Mouse (Mus musculus) intestine, embryonic 14.5 days (tissue): ENCODE data around the gene Mical2. TPM values are rescaled to one million over a fixed set of nuclear protein-coding genes. Genes with fewer than 3 reads are reported as not detected.

Experiments used
- ATAC-seq: fragments of 200-750 bp; cut with Nextera tagmentation; replicated peaks from 2 replicates; pipeline ENCODE4 v1.8.0; 2017; ENCODE audit warnings: low read depth, moderate number of reproducible peaks, moderate TSS enrichment, moderate library complexity; ENCODE audit not compliant: low FRiP score, low TSS enrichment
- DNase-seq: peaks from one replicate; pipeline ENCODE4 v3.0.0-alpha.2; 2018; ENCODE audit warnings: low spot score
- H3K27ac ChIP-seq: fragments of 300-500 bp; sonication (generic); 2 replicates; pipeline ENCODE4 v1.5.1; 2014; ENCODE audit warnings: low read depth, mild to moderate bottlenecking, control low read depth
- H3K27me3 ChIP-seq: fragments of 300-500 bp; sonication (generic); replicated peaks from 2 replicates; pipeline ENCODE4 v1.6.1; 2014; ENCODE audit warnings: low read length, control low read depth; ENCODE audit not compliant: control insufficient read depth, insufficient read depth
- H3K36me3 ChIP-seq: fragments of 300-500 bp; sonication (generic); 2 replicates; pipeline ENCODE4 v1.6.1; 2014; ENCODE audit warnings: low read length, control low read depth; ENCODE audit not compliant: control insufficient read depth, insufficient read depth
- H3K4me1 ChIP-seq: fragments of 300-500 bp; sonication (generic); replicated peaks from 2 replicates; pipeline ENCODE4 v1.6.1; 2014; ENCODE audit warnings: low read length, control low read depth, mixed read lengths; ENCODE audit not compliant: control insufficient read depth, insufficient read depth
- H3K4me2 ChIP-seq: fragments of 300-500 bp; sonication (generic); 2 replicates; pipeline ENCODE4 v1.6.1; 2014; ENCODE audit warnings: low read length
- H3K4me3 ChIP-seq: fragments of 300-500 bp; sonication (generic); 2 replicates; pipeline ENCODE4 v1.5.1; 2014; ENCODE audit warnings: low read depth, low read length, control low read depth, mixed read lengths
- H3K9ac ChIP-seq: fragments of 300-500 bp; sonication (generic); 2 replicates; pipeline ENCODE4 v1.6.1; 2014; ENCODE audit warnings: mild to moderate bottlenecking, low read length
- H3K9me3 ChIP-seq: fragments of 300-500 bp; sonication (generic); 2 replicates; pipeline ENCODE4 v1.6.1; 2016; ENCODE audit warnings: low read length, control low read depth; ENCODE audit not compliant: control insufficient read depth
- WGBS: fragments of 180-500 bp; shearing (Covaris S2); extraction: QIAGEN DNeasy Blood & Tissue Kit; methylation state at CpG from one replicate; pipeline ENCODE4 v1.1.7; 2014; 5-methylcytosine and 5-hydroxymethylcytosine counted together
- polyA plus RNA-seq: library from polyadenylated mRNA; unstranded; fragments of >200 nt; fragmentation: Nextera tagmentation; extraction: Ambion mirVana; gene quantifications from 2 replicates; pipeline ENCODE4 v1.2.1, GENCODE M21; 2014

The Mical2 gene
- polyA plus RNA-seq, 1 experiment from 2014 or later: 18.2 TPM

DNA sequence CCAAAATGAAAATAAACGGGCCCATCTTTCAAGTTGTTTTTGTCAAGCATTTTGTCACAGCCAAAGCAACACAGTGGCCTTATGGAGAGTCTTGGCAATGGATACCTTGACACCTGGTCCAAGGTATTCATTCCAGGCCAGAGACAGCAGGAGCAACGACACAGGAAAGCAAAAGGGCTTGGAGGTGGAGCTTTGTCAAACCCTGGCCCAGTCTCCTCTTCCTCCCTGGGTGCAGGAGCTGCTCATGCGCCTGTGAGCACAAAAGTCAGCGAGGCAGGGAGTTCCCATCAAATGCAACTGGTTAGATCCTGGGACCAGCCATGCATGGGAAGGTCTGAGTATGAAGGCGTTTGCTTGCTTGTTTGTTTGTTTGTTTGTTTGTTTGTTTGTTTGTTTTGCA is 21.7 kb upstream of the Mical2 start:
- 69% methylated on average over 5 of the region's 5 CpGs for WGBS
- no peak for ATAC-seq
- Histone ChIP-seq H3K27ac (peak overlapping the region; percentile 69; the same call in 1 of the 2 replicates), H3K36me3 (no peaks in the 10 kb centered on the region), H3K9ac (no peak overlapping the region), H3K4me2 (no peak overlapping the region), H3K9me3 (no peaks in the 10 kb centered on the region), H3K4me3 (no peak overlapping the region), H3K27me3 (no peaks in the 10 kb centered on the region), H3K4me1 (peaks cover 25% of the 10 kb centered on the region)
- no peak for DNase-seq

DNA sequence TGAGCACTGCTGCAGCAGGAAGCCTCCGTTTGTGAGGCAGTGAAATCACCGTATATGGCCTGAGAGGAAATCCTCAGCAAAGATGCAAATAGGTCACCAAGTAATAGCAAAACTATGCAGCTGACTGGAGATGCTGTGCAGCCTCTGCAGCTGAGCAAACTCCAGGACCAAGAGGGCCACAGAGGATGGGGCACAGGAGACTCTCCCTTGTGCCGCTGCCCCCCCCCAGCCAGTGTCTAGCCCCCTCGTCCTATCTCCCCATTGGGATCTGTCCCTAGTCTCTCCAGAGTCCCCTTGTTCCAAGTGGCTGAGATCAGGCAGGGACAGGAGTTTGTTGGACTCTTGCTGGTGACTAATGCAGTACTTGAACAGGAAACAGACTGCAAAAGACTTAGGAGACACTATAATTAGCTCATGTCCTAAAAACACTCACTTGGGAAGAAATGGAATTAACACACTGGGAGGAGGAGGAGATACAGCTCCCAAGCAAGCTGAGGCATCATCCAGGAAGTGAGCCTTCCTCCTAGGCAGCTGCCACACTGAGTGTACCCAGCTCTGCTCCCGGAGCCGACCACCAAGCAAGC is 21.2 kb upstream of the Mical2 start:
- no peaks in the 10 kb centered on the region for H3K27me3 ChIP-seq
- H3K9me3 ChIP-seq: no peaks in the 10 kb centered on the region
- H3K9ac ChIP-seq: no peak overlapping the region
- H3K36me3 ChIP-seq: no peaks in the 10 kb centered on the region
- H3K27ac ChIP-seq: peak overlapping the region; percentile 69
- no peak overlapping the region for H3K4me2 ChIP-seq
- no peak for DNase-seq
- ATAC-seq: no peak
- H3K4me1 ChIP-seq: peaks cover 25% of the 10 kb centered on the region
- WGBS: 35% methylated on average over 6 of the region's 6 CpGs
- H3K4me3 ChIP-seq: no peak overlapping the region

DNA sequence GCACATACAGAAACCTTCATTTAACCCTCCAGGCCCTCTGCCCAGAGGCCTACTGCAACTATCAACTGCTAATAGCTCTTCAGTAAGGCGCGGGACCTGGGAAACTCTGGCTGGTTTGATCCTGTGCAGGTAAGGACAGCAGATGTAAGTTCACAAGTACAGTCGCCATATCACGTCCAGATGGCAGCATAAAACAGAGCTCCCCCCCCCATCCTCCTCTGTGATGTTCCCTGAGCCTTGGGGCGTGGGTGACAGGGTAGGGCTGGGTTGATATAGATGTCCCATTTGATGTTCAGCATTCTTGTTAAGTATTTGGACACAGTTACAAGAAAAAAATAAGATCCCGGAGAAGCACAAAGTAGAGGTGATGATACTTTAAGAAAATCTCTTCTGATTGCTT is 20.1 kb upstream of the Mical2 start:
- ATAC-seq: no peak

DNA sequence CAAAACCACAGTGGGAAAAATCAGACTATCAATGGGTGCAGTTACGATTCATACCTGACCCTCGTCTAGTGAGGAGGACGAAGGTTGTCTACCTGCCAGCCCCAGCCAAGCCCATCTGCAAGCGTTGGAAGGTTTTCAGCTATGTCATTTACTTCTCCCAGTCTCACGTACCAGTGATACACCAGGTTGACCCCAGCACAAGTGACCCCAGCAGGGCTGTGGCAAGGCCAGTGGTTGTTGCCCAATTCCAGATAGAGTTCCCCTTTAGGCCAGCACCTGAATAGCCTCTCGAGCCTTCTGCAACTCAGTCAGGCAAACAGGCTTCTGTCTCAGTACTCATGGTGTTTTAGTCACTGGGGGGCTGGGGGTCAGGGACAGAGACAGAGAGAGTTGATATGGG is 17.9 kb upstream of the Mical2 start:
- DNase-seq (no peak), ATAC-seq (no peak)
- 91% methylated on average over 6 of the region's 6 CpGs for WGBS
- H3K9me3 ChIP-seq: no peaks in the 10 kb centered on the region
- no peaks in the 10 kb centered on the region for H3K27me3 ChIP-seq
- H3K27ac ChIP-seq: 0 out of 2 replicates have a peak overlapping the region, but pooled peaks have one; percentile 69
- H3K36me3 ChIP-seq: no peaks in the 10 kb centered on the region
- no peak overlapping the region for H3K4me2 ChIP-seq
- H3K4me1 ChIP-seq: peaks cover 28% of the 10 kb centered on the region
- no peak overlapping the region for H3K4me3 ChIP-seq
- no peak overlapping the region for H3K9ac ChIP-seq

More for the DNA sequence above, 20.1 kb upstream of the Mical2 start:
- no peaks in the 10 kb centered on the region for H3K27me3 ChIP-seq
- H3K4me1 ChIP-seq: peaks cover 25% of the 10 kb centered on the region
- no peak overlapping the region for H3K9ac ChIP-seq
- H3K4me3 ChIP-seq: no peak overlapping the region
- no peak overlapping the region for H3K4me2 ChIP-seq
- 89% methylated on average over 6 of the region's 6 CpGs for WGBS
- H3K36me3 ChIP-seq: no peaks in the 10 kb centered on the region
- H3K9me3 ChIP-seq: no peaks in the 10 kb centered on the region
- H3K27ac ChIP-seq: peak overlapping the region; percentile 69; the same call in 1 of the 2 replicates
- DNase-seq: no peak

DNA sequence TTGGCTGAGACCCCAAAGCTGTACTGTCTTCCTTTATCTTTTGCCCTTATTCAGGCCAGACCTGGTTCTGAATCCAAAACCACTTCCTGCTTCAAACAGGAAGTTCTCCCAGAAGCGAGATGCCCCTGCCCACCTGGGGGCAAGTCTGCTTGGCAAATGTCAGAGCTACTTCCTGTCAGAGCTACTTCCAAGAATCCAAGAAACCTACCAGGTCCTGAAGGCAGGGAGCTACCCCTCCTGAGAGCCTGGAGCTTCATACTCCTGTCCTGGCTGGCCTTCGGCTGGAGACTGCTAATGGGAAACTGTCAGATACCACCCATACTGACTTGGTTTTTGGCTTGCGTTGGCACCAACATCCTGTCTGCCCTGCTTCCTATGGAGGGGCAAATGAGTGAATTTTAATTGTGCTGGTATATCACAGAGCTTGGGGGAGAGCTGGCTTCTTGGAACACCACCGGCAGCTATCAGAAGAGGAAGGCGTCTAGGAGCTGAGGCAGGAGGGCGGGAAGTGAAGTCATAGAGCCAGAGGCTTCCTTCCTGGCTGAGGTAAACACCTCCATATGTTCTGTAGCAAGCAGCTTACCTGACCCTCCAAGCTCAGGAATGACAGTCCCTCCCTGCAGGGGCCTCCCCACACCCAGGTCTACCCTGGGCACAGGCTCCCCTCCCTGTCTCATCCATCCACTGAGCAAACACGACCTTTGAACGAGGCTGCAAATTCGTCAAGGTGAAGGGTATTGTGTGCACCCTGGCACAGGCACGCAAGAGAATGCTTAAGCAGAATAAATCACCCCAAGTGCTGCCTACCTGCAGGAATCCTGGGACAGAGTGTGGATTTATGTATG is 17.1 kb upstream of the Mical2 start:
- Histone ChIP-seq H3K9ac (no peak overlapping the region), H3K27me3 (no peaks in the 10 kb centered on the region), H3K4me2 (no peak overlapping the region), H3K4me3 (no peak overlapping the region), H3K27ac (peak overlapping the region; percentile 69), H3K4me1 (peaks cover 34% of the 10 kb centered on the region), H3K9me3 (no peaks in the 10 kb centered on the region), H3K36me3 (no peaks in the 10 kb centered on the region)
- DNase-seq (peak; percentile 63), ATAC-seq (peak; percentile 72)
- 41% methylated on average over 10 of the region's 10 CpGs for WGBS

DNA sequence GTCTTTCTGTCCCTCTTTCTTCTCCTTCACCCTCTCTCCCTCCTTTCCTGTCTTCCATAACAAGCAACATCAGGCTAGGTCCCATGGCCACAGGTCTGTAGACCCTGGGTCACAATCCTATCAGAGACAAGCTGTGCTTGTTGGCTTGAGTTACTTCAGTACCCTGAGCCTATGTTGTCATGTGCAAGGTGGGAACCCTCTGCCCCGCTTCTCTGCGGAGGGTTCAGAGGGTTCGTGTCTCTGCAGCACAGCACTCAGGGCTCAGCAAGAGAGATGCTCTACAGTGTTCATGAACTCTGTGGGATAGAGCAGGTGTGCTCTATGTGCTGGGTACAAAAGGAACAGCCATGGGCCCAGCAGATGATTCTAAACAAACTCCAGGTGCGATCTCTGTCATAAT is 16.0 kb upstream of the Mical2 start:
- H3K27me3 ChIP-seq: no peaks in the 10 kb centered on the region
- no peak overlapping the region for H3K9ac ChIP-seq
- DNase-seq (no peak), ATAC-seq (no peak)
- H3K27ac ChIP-seq: no peak overlapping the region
- H3K4me3 ChIP-seq: no peak overlapping the region
- H3K4me1 ChIP-seq: peaks cover 23% of the 10 kb centered on the region
- H3K4me2 ChIP-seq: no peak overlapping the region
- WGBS: 81% methylated on average over 4 of the region's 4 CpGs
- H3K36me3 ChIP-seq: no peaks in the 10 kb centered on the region
- no peaks in the 10 kb centered on the region for H3K9me3 ChIP-seq

DNA sequence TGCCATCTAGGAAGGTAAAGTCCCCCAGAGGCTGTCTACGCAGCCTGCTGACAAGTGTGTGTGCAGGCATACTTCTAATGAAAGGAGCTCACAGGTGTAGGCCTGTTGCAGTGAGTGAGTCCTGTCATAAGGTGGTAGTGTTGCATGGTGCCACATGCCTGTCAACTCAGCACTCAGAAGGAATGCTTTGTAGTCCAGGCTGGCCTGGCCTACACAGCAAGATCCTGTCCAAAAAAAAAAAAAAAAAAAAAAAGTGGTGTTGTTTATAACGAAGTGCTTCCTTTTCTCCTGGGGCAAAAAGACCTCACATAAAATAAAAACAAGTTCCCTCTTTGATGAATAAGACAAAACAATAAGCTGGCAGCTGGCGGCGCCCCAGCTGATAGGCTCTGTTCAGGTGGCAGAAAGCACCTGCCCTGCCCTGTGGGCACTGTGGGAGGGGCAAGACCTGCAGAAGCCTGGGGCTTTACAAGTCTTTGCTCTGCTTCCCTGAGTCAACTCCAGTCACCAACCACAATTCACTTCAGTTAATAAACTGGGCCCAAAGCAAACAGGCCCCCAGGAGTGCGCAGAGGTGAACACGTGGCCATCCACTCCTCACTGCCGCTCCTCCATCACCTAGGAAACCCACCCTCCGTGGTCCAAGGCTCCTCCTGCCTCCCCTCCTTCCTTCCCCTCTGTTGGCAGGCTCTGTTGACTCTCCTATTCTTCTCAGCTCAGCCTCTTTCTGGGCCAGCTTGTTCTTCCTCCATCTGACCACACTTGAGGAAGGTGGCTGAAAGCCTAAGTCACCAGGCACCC is 12.5 kb upstream of the Mical2 start:
- Histone ChIP-seq H3K36me3 (no peaks in the 10 kb centered on the region), H3K4me2 (no peak overlapping the region), H3K9me3 (no peaks in the 10 kb centered on the region), H3K9ac (no peak overlapping the region), H3K4me3 (no peak overlapping the region), H3K27ac (peak overlapping the region; percentile 7; the same call in 1 of the 2 replicates), H3K27me3 (no peaks in the 10 kb centered on the region), H3K4me1 (peaks cover 16% of the 10 kb centered on the region)
- 34% methylated on average over 8 of the region's 8 CpGs for WGBS
- DNase-seq (peak; percentile 72), ATAC-seq (peak; percentile 77)

DNA sequence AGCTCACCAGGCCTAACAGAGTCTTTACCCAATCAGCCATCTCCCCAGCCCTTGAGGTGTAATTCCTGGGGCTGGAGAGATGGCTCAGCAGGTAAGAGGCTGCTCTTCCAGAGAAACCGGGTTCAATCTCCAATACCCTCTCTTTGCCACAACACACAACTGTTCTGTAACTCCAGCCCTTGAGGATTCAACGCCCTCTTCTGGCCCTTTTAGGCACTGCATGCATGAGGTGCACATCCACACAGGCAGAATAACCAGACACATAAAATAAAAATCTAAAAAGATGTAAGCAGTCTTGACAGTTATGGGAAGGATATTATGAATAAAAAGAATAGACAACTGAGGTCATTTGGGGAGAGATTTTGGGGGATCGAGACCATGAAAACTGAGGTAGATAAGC is 9.8 kb upstream of the Mical2 start:
- H3K36me3 ChIP-seq: no peaks in the 10 kb centered on the region
- no peak overlapping the region for H3K27ac ChIP-seq
- no peaks in the 10 kb centered on the region for H3K27me3 ChIP-seq
- no peak overlapping the region for H3K4me2 ChIP-seq
- no peak for ATAC-seq
- peaks cover 9% of the 10 kb centered on the region for H3K4me1 ChIP-seq
- DNase-seq: no peak
- no peak overlapping the region for H3K9ac ChIP-seq
- 80% methylated on average over 3 of the region's 3 CpGs for WGBS
- no peaks in the 10 kb centered on the region for H3K9me3 ChIP-seq
- no peak overlapping the region for H3K4me3 ChIP-seq
